Mouse (Mus musculus) forebrain, embryonic 15.5 days (tissue): ENCODE measurements at regions not wholly inside any gene's neighbourhood (a gene's known extent, or its start where the extent isn't known, plus 50 kb on each side); places are given as distances from the start of the nearest gene placed in this dataset.

Experiments used
- ATAC-seq: fragments of 200-750 bp; cut with Nextera tagmentation; replicated peaks from 2 replicates; pipeline ENCODE4 v1.8.0; 2017; ENCODE audit warnings: mild to moderate bottlenecking, moderate TSS enrichment, moderate library complexity
- H3K27ac ChIP-seq: fragments of 300-500 bp; sonication (generic); replicated peaks from 2 replicates; pipeline ENCODE4 v1.5.1; 2015; ENCODE audit warnings: mild to moderate bottlenecking, inconsistent platforms
- H3K27me3 ChIP-seq: fragments of 300-500 bp; sonication (generic); 2 replicates; pipeline ENCODE4 v1.6.1; 2015; ENCODE audit warnings: inconsistent platforms
- H3K36me3 ChIP-seq: fragments of 300-500 bp; sonication (generic); 2 replicates; pipeline ENCODE4 v1.6.1; 2015; ENCODE audit warnings: mild to moderate bottlenecking, inconsistent platforms
- H3K4me1 ChIP-seq: fragments of 300-500 bp; sonication (generic); 2 replicates; pipeline ENCODE4 v1.6.1; 2015; ENCODE audit warnings: inconsistent platforms
- H3K4me2 ChIP-seq: fragments of 300-500 bp; sonication (generic); replicated peaks from 2 replicates; pipeline ENCODE4 v1.6.1; 2015; ENCODE audit warnings: mild to moderate bottlenecking, inconsistent platforms
- H3K4me3 ChIP-seq: fragments of 300-500 bp; sonication (generic); 2 replicates; pipeline ENCODE4 v1.5.1; 2015; ENCODE audit warnings: mild to moderate bottlenecking, inconsistent platforms
- H3K9ac ChIP-seq: fragments of 300-500 bp; sonication (generic); replicated peaks from 2 replicates; pipeline ENCODE4 v1.6.1; 2015; ENCODE audit warnings: mild to moderate bottlenecking, inconsistent platforms
- H3K9me3 ChIP-seq: fragments of 300-500 bp; sonication (generic); 2 replicates; pipeline ENCODE4 v1.6.1; 2016; ENCODE audit warnings: inconsistent platforms
- WGBS: fragments of 180-500 bp; shearing (Covaris S2); methylation state at CpG from one replicate; pipeline ENCODE4 v1.1.7; 2015; ENCODE audit warnings: mixed read lengths; 5-methylcytosine and 5-hydroxymethylcytosine counted together

DNA sequence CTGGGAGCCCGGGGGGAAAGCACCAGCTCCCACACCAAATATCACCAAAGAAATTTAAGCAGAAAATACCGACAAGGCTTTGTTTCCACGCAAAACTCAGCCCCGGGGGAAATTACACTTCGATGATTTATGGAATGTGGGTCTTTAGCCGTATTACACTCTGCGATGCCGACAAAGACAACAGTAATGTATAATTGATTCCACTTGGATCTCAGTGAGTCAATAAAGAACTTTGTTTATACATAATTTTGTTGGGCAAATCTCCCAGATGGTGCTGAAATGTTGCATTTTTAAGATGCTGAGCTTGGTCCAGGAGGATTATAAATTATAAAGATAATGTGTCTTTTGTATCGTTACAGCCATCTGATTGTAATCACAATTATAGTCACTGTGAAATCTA is 59.1 kb upstream of the Dock1 start:
- no peak overlapping the region for H3K4me3 ChIP-seq
- H3K4me2 ChIP-seq, result no peak overlapping the region
- no peaks in the 10 kb centered on the region for H3K9me3 ChIP-seq
- WGBS, result 59% methylated on average over 9 of the region's 9 CpGs
- no peaks in the 10 kb centered on the region for H3K27me3 ChIP-seq
- peaks cover 15% of the 10 kb centered on the region for H3K4me1 ChIP-seq
- H3K27ac ChIP-seq, result no peak overlapping the region
- no peak for ATAC-seq
- H3K36me3 ChIP-seq, result no peaks in the 10 kb centered on the region
- no peak overlapping the region for H3K9ac ChIP-seq

DNA sequence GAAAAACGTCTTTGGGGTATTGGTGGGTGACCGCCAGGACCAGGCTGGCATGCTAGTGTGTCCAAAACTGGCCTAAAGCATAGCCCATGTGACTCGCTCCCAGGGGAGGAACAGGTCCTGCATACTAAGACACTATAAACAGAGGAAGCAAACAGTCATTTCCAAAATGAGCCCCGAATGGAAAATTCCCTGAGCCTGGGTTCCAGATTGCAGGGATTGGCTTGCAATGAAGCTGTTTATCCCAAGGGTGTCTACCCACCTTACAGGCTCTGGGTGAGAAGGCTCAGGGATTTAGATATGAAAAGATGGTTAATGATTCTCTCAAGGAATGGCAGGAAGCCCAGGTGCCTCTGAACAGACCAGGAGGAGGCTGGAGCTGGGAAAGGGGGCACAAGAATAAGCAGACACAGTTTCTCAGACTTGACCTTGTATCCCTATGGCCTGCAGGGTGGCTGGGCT is 58.2 kb upstream of the Dock1 start:
- H3K9me3 ChIP-seq, result no peaks in the 10 kb centered on the region
- H3K27me3 ChIP-seq, result no peaks in the 10 kb centered on the region
- no peak overlapping the region for H3K4me2 ChIP-seq
- 73% methylated on average over 4 of the region's 4 CpGs for WGBS
- no peaks in the 10 kb centered on the region for H3K36me3 ChIP-seq
- no peak overlapping the region for H3K4me3 ChIP-seq
- no peak overlapping the region for H3K27ac ChIP-seq
- H3K4me1 ChIP-seq, result peaks cover 15% of the 10 kb centered on the region
- no peak overlapping the region for H3K9ac ChIP-seq
- no peak for ATAC-seq

DNA sequence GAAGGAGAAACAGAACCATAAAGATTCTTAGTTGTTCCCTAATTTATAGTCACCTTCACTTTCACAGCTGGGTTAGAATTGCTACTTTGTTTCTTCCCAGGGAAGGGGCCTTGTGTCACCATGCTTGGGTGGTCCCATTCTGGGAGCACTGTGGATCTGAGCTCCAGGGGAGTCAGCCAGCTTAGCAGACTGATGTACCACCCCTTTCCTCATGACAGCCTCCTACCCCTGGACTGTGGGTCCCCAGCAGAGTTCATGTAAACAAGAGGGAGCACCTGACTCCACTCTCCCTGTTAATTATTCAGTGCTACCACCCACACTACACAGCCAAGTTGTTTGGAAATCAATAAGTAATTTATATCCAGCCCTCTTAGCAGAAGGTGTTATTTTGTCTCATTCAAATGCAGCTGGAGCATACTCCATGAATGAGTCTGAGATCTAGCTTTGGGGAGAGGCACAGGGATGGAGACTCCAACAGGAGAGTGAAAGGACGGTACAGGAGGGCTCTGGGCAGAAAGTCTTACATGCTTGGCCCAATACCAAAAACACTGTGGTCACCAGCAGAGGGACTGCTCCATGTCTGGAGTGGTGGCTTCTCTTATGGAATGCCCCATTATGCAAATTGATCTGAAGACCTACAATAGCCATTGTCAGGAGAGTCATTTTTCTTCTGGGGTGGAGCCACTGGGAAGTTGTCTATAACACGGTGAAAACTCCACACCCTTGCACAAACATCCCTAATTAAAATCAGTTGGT is 51.1 kb upstream of the Dock1 start:
- 0 out of 2 replicates have a peak, but pooled peaks cover 4% of the 10 kb centered on the region for H3K4me1 ChIP-seq
- no peak overlapping the region for H3K4me3 ChIP-seq
- no peak for ATAC-seq
- WGBS, result 16% methylated on average over 2 of the region's 2 CpGs
- no peak overlapping the region for H3K27ac ChIP-seq
- no peak overlapping the region for H3K9ac ChIP-seq
- no peaks in the 10 kb centered on the region for H3K36me3 ChIP-seq
- no peaks in the 10 kb centered on the region for H3K9me3 ChIP-seq
- H3K4me2 ChIP-seq, result no peak overlapping the region
- no peaks in the 10 kb centered on the region for H3K27me3 ChIP-seq

DNA sequence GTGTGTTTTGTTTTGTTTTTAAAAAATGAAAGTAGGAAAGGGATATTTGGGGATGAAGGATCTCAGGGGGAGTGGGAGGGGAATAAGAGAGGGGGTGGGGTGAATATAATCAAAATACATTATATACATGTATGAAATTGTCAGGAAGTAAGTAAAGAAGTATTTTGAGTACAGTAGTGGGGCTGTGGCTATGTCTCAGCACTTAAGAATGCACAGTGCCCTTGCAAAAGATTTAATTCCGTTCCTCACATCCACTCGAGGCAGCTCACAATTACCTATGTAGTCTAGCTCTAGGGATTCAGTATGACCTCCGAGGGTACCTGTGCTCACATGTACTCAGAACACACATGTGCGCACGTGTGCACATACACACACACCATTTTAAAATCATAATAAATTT is 50.4 kb upstream of the Dock1 start:
- H3K4me1 ChIP-seq, result 0 out of 2 replicates have a peak, but pooled peaks cover 4% of the 10 kb centered on the region
- no peaks in the 10 kb centered on the region for H3K27me3 ChIP-seq
- H3K9me3 ChIP-seq, result no peaks in the 10 kb centered on the region
- ATAC-seq, result no peak
- WGBS, result 79% methylated on average over 5 of the region's 5 CpGs
- no peak overlapping the region for H3K4me2 ChIP-seq
- H3K27ac ChIP-seq, result no peak overlapping the region
- H3K9ac ChIP-seq, result no peak overlapping the region
- H3K4me3 ChIP-seq, result no peak overlapping the region
- no peaks in the 10 kb centered on the region for H3K36me3 ChIP-seq
